ENCODE assay signal across 10 mouse cellular contexts in the genomic region with DNA sequence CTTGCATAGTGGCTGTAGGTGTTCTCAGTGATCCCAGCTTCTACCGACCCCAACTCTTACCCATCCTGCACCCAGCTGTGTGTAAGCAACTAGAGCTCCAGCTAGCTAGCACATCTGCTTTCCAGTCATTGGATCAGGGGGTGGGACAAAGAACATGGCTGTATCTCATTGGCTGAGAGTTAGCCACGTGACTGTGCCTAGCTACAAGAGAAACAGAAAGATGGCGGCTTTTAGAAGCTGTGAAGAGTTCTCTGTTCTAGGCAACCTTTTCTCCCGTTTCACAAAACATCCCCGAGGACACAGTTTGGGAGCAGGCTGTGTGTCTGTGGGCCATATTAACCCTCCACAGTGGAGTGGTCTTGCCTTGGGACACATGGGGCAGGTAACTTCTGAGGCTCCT. TPM values are rescaled to one million over a fixed set of nuclear protein-coding genes. Genes with fewer than 3 reads are reported as not detected.
DNase-seq lines count a peak whose midpoint lies in the region; ATAC-seq and TF ChIP-seq lines count a peak whose summit lies in the region.
"Had no signal": no experiment of that assay in that cellular context is flagged by ENCODE, and none has a peak within 500 bp of the region (broad histone marks: within the 10 kb centered on the region; RNA-seq: fewer than 3 reads in every experiment).

No protein-coding gene starts in this region.

- TF ChIP-seq POLR2A in CH12.LX (IDR thresholded peaks at IDR 0.05; ENCODE audit: low read depth, low read length), result no peak

- in situ Hi-C loops in CH12.LX (cut with MboI; ENCODE audit: low pct_ligation_motif_present, low pct_unique_long_range_greater_than_20kb, low sequenced_read_pairs), result no loop called here

- no peak overlapping the region for H3K9ac ChIP-seq in hindbrain, embryonic 11.5 days (ENCODE audit: low read depth, low read length)
- no peak overlapping the region for H3K9ac ChIP-seq in CH12.LX (ENCODE audit: insufficient read depth, low read depth)
- H3K9ac ChIP-seq in liver, embryonic 15.5 days, result no peak overlapping the region

- H3K36me3 ChIP-seq in hindbrain, embryonic 10.5 days, result 0 out of 2 replicates have a peak, but pooled peaks cover 5% of the 10 kb centered on the region
- H3K36me3 ChIP-seq in hindbrain, embryonic 11.5 days (ENCODE audit: control insufficient read depth, insufficient read depth, low read length), result no peaks in the 10 kb centered on the region
- H3K36me3 ChIP-seq in CH12.LX (replicated peaks in 1 of 2; ENCODE audit: control insufficient read depth in 1 of 2, insufficient read depth in 1 of 2, low read length in 1 of 2), result peaks cover 0 to 4% of the 10 kb centered on the region in 2 experiments
- H3K36me3 ChIP-seq in liver, embryonic 15.5 days (replicated peaks), result no peaks in the 10 kb centered on the region

- H3K4me2 ChIP-seq in hindbrain, embryonic 11.5 days (replicated peaks; ENCODE audit: low read depth, low read length), result no peak overlapping the region
- no peak overlapping the region for H3K4me2 ChIP-seq in CH12.LX (ENCODE audit: insufficient read depth, low read depth, poor library complexity, severe bottlenecking)
- H3K4me2 ChIP-seq in liver, embryonic 15.5 days, result peak overlapping the region; percentile 32

- H3K27ac ChIP-seq in hindbrain, embryonic 10.5 days, result peak overlapping the region; percentile 50; the same call in 1 of the 2 replicates
- H3K27ac ChIP-seq in hindbrain, embryonic 11.5 days (ENCODE audit: low read depth, low read length), result no peak overlapping the region
- no peak overlapping the region for H3K27ac ChIP-seq in CH12.LX (ENCODE audit: insufficient read depth, low read depth)
- H3K27ac ChIP-seq in liver, embryonic 15.5 days (replicated peaks), result no peak overlapping the region
- H3K27ac ChIP-seq: hindbrain, postnatal 0 days had no signal

- H3K79me2 ChIP-seq in CH12.LX (replicated peaks; ENCODE audit: control insufficient read depth, extremely low read depth, insufficient read depth, poor library complexity, severe bottlenecking), result no peaks in the 10 kb centered on the region

- WGBS in hindbrain, embryonic 10.5 days, result 68% methylated on average over 5 of the region's 5 CpGs
- 58% methylated on average over 5 of the region's 5 CpGs for WGBS in hindbrain, embryonic 11.5 days
- WGBS in liver, embryonic 15.5 days (ENCODE audit: insufficient replicate concordance), result 63% methylated on average over 5 of the region's 5 CpGs

- ATAC-seq in hindbrain, embryonic 11.5 days (ENCODE audit: low FRiP score), result no peak
- ATAC-seq in liver, embryonic 15.5 days (ENCODE audit: insufficient read depth), result no peak
- ATAC-seq: hindbrain, postnatal 0 days had no signal

- peaks cover 22% of the 10 kb centered on the region for H3K4me1 ChIP-seq in hindbrain, embryonic 10.5 days (replicated peaks)
- H3K4me1 ChIP-seq in hindbrain, embryonic 11.5 days (replicated peaks; ENCODE audit: control insufficient read depth, insufficient read depth, low read length), result no peaks in the 10 kb centered on the region
- H3K4me1 ChIP-seq in CH12.LX (ENCODE audit: control insufficient read depth in 1 of 2, insufficient read depth in 2 of 2), result peaks cover 0 to 10% of the 10 kb centered on the region in 2 experiments; a peak in 1 of 4 replicates
- peaks cover 31% of the 10 kb centered on the region for H3K4me1 ChIP-seq in liver, embryonic 15.5 days (replicated peaks)

- dilution Hi-C loops in CH12.LX (cut with MboI; ENCODE audit: extremely low pct_ligation_motif_present, extremely low pct_unique_long_range_greater_than_20kb, low sequenced_read_pairs), result no loop called here

- peak overlapping the region; percentile 14 for H3K4me3 ChIP-seq in hindbrain, embryonic 10.5 days
- no peak overlapping the region for H3K4me3 ChIP-seq in hindbrain, embryonic 11.5 days (ENCODE audit: low read depth, low read length)
- no peak overlapping the region for H3K4me3 ChIP-seq in CH12.LX (replicated peaks in 1 of 3; ENCODE audit: low read depth in 2 of 3, low read length in 2 of 3, poor library complexity in 1 of 3)
- H3K4me3 ChIP-seq in liver, embryonic 15.5 days (replicated peaks), result no peak overlapping the region

- H3K27me3 ChIP-seq in hindbrain, embryonic 10.5 days (ENCODE audit: insufficient read depth, poor library complexity, severe bottlenecking), result no peaks in the 10 kb centered on the region
- no peaks in the 10 kb centered on the region for H3K27me3 ChIP-seq in hindbrain, embryonic 11.5 days (ENCODE audit: control insufficient read depth, insufficient read depth, low read length)
- H3K27me3 ChIP-seq in CH12.LX (replicated peaks), result no peaks in the 10 kb centered on the region
- H3K27me3 ChIP-seq in liver, embryonic 15.5 days, result no peaks in the 10 kb centered on the region

- H3K9me3 ChIP-seq in hindbrain, embryonic 10.5 days, result 0 out of 2 replicates have a peak, but pooled peaks cover 4% of the 10 kb centered on the region
- H3K9me3 ChIP-seq in hindbrain, embryonic 11.5 days (ENCODE audit: control insufficient read depth, low read length), result no peaks in the 10 kb centered on the region
- peaks cover 5% of the 10 kb centered on the region for H3K9me3 ChIP-seq in CH12.LX (replicated peaks; ENCODE audit: low read length)
- H3K9me3 ChIP-seq in liver, embryonic 15.5 days (replicated peaks), result no peaks in the 10 kb centered on the region

- TF ChIP-seq RAD21 in CH12.LX (IDR thresholded peaks at IDR 0.05; ENCODE audit: low read depth, low read length), result no peak

- peak; percentile 13 for DNase-seq in hindbrain, embryonic 10.5 days (ENCODE audit: low spot score)
- no peak for DNase-seq in hindbrain, embryonic 11.5 days (ENCODE audit: low spot score)
- DNase-seq in CH12.LX (ENCODE audit: extremely low read depth), result peak; percentile 34
- DNase-seq in ZHBTc4 (ENCODE audit: low read depth, low spot score), result peak; percentile 94
- DNase-seq in frontal cortex, postnatal 14 days (ENCODE audit: low spot score in 2 of 2), result no peak
- no peak for DNase-seq in ovary, adult 18-20 months (ENCODE audit: low spot score)
- DNase-seq in layer of hippocampus, postnatal 36 days, result no peak

- TF ChIP-seq CTCF in CH12.LX (conservative IDR thresholded peaks at IDR 0.05 in 1 of 2, IDR thresholded peaks at IDR 0.05 in 1 of 2; ENCODE audit: low read depth in 2 of 2, low read length in 2 of 2), result no peak

- no peak for TF ChIP-seq EP300 in CH12.LX (IDR thresholded peaks at IDR 0.05; ENCODE audit: low read length)

TF ChIP-seq in CH12.LX, 34 proteins besides CTCF, POLR2A, EP300 and RAD21:
- TF ChIP-seq USF2 (conservative IDR thresholded peaks at IDR 0.05; ENCODE audit: low read depth, low read length), result peak; percentile 65
- TF ChIP-seq USF1 (IDR thresholded peaks at IDR 0.05; ENCODE audit: low read depth, low read length), result peak; percentile 78
- TF ChIP-seq MAX (IDR thresholded peaks at IDR 0.05; ENCODE audit: low read length), result peak; percentile 66; the same call in 1 of the 2 replicates
- no peak for TF ChIP-seq JUND (conservative IDR thresholded peaks at IDR 0.05; ENCODE audit: low read depth, low read length)

RNA-seq across cellular contexts. Expression of gene Tab1, which starts 17.7 kb away (rescaled TPM):
- 41.3 and 42.8 TPM in 2 replicates for polyA plus RNA-seq in hindbrain, embryonic 10.5 days (2016; fragmentation: Nextera tagmentation; extraction: Ambion mirVana)
- 21.6 and 24.7 TPM in 2 replicates for polyA plus RNA-seq in hindbrain, embryonic 11.5 days (2014; fragmentation: Nextera tagmentation; extraction: Ambion mirVana)
- total RNA-seq in CH12.LX (2012; rRNA removed) (15.1 and 17.7 TPM in 2 replicates), CH12.LX (2014; rRNA removed) (10.4 and 12.0 TPM in 2 replicates)
- polyA plus RNA-seq in CH12.LX (2012; ENCODE audit: insufficient read length, low read depth), result 11.4 and 11.6 TPM in 2 replicates
- 11.0 and 12.7 TPM in 2 replicates for polyA plus RNA-seq in liver, embryonic 15.5 days (2015; fragmentation: Nextera tagmentation; extraction: Ambion mirVana)
- 10 to 100 TPM; 23.9 to 24.0 TPM for total RNA-seq in layer of hippocampus, postnatal 36 days (2021)

RNA-seq across cellular contexts. Expression of gene Rpl3, which starts 23.6 kb away (rescaled TPM):
- polyA plus RNA-seq in hindbrain, embryonic 10.5 days (2016; fragmentation: Nextera tagmentation; extraction: Ambion mirVana), result 806 and 957 TPM in 2 replicates
- 1,014 and 1,045 TPM in 2 replicates for polyA plus RNA-seq in hindbrain, embryonic 11.5 days (2014; fragmentation: Nextera tagmentation; extraction: Ambion mirVana)
- total RNA-seq in CH12.LX (2012; rRNA removed) (3,351 and 3,819 TPM in 2 replicates), CH12.LX (2014; rRNA removed) (2,106 and 2,198 TPM in 2 replicates)
- 2,552 and 2,592 TPM in 2 replicates for polyA plus RNA-seq in CH12.LX (2012; ENCODE audit: insufficient read length, low read depth)
- 539 and 552 TPM in 2 replicates for polyA plus RNA-seq in liver, embryonic 15.5 days (2015; fragmentation: Nextera tagmentation; extraction: Ambion mirVana)
- 100 to 1,000 TPM; 497 to 547 TPM for total RNA-seq in layer of hippocampus, postnatal 36 days (2021)

RNA-seq across cellular contexts. Expression of gene Syngr1, which starts 24.1 kb away (rescaled TPM):
- 7.6 and 7.7 TPM in 2 replicates for polyA plus RNA-seq in hindbrain, embryonic 10.5 days (2016; fragmentation: Nextera tagmentation; extraction: Ambion mirVana)
- 7.3 and 8.9 TPM in 2 replicates for polyA plus RNA-seq in hindbrain, embryonic 11.5 days (2014; fragmentation: Nextera tagmentation; extraction: Ambion mirVana)
- 10.7 and 14.8 TPM in 2 replicates for total RNA-seq in CH12.LX (2012; rRNA removed)
- total RNA-seq in CH12.LX (2014; rRNA removed), result 6.0 and 9.7 TPM in 2 replicates
- 7.0 and 11.3 TPM in 2 replicates for polyA plus RNA-seq in CH12.LX (2012; ENCODE audit: insufficient read length, low read depth)
- polyA plus RNA-seq in liver, embryonic 15.5 days (2015; fragmentation: Nextera tagmentation; extraction: Ambion mirVana), result 12.7 and 13.0 TPM in 2 replicates
- 100 to 1,000 TPM; 341 to 377 TPM for total RNA-seq in layer of hippocampus, postnatal 36 days (2021)

RNA-seq across cellular contexts. Expression of gene Mgat3, which starts 58.3 kb away (rescaled TPM):
- polyA plus RNA-seq in hindbrain, embryonic 10.5 days (2016; fragmentation: Nextera tagmentation; extraction: Ambion mirVana), result 6.3 and 8.6 TPM in 2 replicates
- 9.6 and 9.8 TPM in 2 replicates for polyA plus RNA-seq in hindbrain, embryonic 11.5 days (2014; fragmentation: Nextera tagmentation; extraction: Ambion mirVana)
- total RNA-seq in CH12.LX (2012; rRNA removed) (0.13 and 0.21 TPM in 2 replicates), CH12.LX (2014; rRNA removed) (0.15 and 0.36 TPM in 2 replicates)
- 0.05 and 0.09 TPM in 2 replicates for polyA plus RNA-seq in CH12.LX (2012; ENCODE audit: insufficient read length, low read depth)
- polyA plus RNA-seq in liver, embryonic 15.5 days (2015; fragmentation: Nextera tagmentation; extraction: Ambion mirVana), result 0.54 and 0.55 TPM in 2 replicates
- 100 to 1,000 TPM; 109 to 112 TPM for total RNA-seq in layer of hippocampus, postnatal 36 days (2021)
- total RNA-seq: common myeloid progenitor, adult 5-6 weeks had no signal

Comparison
In these comparisons a context has a peak if more than half of its experiments do, and no peak if none do; other contexts are left out.
1. DNase-seq: peak in hindbrain, embryonic 10.5 days (single experiment), CH12.LX (single experiment) and ZHBTc4 (single experiment); none in hindbrain, embryonic 11.5 days (single experiment), frontal cortex, postnatal 14 days (0 of 2), ovary, adult 18-20 months (single experiment) and layer of hippocampus, postnatal 36 days (0 of 2).